Mouse (Mus musculus): ENCODE results near the gene Med23. TPM values are rescaled to one million over a fixed set of nuclear protein-coding genes. Genes with fewer than 3 reads are reported as not detected.

The Med23 gene
- total RNA-seq, 2 experiments from 2014 or later = 14.0 to 15.6 TPM

DNA sequence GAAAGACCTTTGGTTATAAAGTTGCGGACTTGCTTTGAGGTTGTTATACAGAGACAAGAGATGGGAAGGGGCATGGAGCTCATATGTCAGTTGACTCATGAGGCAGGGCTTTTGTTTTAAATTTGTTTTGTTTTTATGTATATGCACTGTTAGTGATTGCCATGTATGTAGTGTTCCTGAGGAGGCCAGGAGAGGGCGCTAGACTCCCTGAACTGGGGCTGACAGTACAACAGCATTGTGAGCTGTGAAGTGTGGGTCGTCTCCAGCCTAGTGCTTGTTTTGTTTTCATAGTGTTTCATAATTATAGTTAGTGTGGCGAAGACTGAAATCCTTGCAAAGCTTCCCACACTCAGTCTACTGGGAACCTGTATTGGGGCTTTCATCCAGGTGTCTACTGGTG is 3.8 kb downstream of the Med23 start:
- DNase-seq = no peak

DNA sequence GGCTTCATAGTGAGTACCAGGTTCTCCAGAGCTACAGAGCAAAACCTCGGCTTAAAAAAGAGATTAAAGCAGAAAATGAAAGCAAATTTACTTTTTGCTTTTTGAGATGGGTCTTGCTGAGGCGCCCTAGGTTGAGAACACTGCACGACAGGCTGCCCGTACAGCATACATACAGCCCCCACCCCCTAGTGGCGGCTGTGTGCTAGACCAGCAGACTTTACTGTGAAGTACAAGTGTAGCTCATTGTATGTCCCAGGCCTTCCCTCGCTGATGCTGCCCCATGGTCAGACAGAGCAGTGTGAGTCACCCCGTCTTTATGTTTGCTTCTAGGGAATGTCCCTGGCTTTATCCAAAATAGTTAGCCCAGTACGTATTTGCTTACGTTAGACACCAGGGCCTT is 16.2 kb downstream of the Med23 start:
- DNase-seq = no peak

- no peak for DNase-seq
Observed at GRCm38 (mm10) chr10:24888343-24888742, 18.6 kb downstream of the Med23 start.

DNA sequence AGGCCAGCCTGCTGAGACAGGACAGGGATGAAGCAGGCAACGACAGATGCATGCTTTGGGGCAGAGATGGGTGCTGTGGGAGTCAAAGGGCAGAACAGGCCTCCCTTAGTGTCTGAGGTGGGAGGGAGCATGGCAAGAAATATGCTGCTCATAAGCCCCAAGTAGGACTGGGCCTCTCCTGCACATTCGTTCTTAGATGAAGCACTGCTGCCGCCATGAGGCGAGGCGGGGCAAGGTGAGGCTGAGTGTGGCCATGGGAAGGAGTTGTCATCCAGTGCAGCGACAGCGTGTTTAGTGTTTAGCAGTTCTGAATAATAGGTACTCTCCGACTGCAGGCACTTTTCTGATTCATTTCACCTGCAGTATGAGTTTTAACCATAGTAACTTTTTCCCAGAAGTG is 26.1 kb downstream of the Med23 start:
- DNase-seq = peak in 1 of 2 experiments; percentile 55

GRCm38 (mm10) chr10:24905627-24906026 is 35.8 kb downstream of the Med23 start:
- no peak for DNase-seq

DNA sequence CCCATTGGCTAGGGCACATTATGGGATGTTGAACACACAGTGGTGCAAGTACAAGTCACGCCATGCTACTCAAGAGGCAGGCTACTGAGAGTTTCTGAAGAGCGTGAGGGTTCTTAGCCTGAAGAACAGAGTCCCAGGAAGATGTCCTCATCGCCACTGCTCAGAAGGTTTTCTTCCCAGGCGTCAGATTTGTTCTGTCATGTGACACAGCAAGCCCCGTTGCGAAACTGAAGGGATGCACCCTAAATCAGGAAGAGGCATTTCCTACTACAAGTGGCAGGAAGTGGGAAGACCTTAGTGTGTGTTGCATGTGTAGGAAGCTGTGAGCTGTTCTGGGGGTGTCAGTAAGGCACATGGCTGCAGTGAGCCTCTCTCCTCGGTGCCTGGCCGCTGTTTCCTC is 41.4 kb downstream of the Med23 start:
- DNase-seq = peak in 1 of 2 experiments; percentile 45

- no peak for DNase-seq
Observed at GRCm38 (mm10) chr10:24912576-24912975, 42.8 kb downstream of the Med23 start.

- no peak for DNase-seq
Observed at GRCm38 (mm10) chr10:24915486-24915885, 45.7 kb downstream of the Med23 start.

DNA sequence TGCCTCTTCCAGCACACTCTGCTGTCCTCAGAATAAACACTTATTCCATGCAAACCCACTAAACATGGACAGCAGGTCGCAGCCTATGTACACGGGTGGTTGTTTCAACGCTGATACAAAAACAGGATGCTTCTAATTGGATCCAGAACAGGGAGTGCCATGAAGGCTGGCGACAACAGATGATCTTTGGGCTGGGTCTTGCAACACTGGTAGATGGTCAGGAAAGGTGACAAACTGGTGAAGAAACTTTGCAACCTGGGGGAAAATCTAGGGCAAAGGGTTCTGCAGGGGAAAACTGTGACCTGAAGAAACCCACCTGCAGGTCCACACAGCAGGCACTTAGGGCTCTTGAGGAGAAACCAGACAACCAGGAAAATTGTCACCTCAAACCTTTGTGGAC is 53.2 kb downstream of the Med23 start:
- no peak for DNase-seq

- DNase-seq = no peak
Observed at GRCm38 (mm10) chr10:24924296-24924695, 54.5 kb downstream of the Med23 start.

DNA sequence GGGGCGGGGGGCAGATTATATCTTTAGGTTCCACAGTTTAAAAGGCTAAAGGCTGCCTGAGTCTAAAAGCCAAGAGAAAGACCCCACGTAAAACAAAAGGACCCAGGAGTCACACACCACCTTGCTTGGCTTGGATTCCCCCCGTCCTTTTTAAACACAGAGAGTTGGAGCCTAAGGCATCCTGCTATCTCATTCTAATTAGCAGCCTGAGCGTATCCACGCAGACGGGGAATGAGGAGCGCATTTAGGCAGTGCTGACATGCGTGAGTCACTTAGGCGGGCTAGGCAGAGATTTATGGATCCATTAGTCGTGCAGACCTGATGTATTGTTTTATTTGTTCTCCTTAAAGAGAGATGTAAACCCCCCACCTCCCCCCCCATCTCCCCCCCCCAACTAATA is 56.6 kb downstream of the Med23 start:
- DNase-seq = no peak

GRCm38 (mm10) chr10:24926962-24927720 is 57.4 kb downstream of the Med23 start, which contains the start of gene Arg1:
TSS of gene Arg1 (minus strand) at chr10:24927484.
- DNase-seq = no peak

DNA sequence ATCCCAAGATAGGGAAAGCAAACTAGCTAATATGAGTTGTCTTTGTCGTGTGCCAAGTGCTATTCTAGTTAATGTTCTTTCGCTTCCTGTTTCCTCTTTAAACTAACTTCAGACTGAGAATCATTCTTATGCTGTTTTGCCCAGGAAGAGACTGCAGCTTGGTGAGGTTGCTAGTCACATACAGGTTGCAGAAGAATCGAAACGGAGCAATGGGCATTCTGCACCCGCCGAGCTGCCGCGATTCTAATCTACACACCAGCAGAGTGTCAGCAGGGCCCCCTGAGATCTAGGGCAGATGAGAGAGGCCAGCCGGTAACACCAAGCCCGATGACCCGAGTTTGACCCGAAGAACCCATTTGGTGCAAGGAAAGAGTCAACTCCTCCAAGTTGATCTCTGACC is 58.3 kb downstream of the Med23 start:
- DNase-seq = peak in 1 of 2 experiments; percentile 17

- peak in 1 of 2 experiments; percentile 11 for DNase-seq
Observed at GRCm38 (mm10) chr10:24930143-24930542, 60.4 kb downstream of the Med23 start.

- no peak for DNase-seq
Observed at GRCm38 (mm10) chr10:24947871-24948270, 78.1 kb downstream of the Med23 start.

- DNase-seq = no peak
Observed at GRCm38 (mm10) chr10:24948278-24948677, 78.5 kb downstream of the Med23 start.

DNA sequence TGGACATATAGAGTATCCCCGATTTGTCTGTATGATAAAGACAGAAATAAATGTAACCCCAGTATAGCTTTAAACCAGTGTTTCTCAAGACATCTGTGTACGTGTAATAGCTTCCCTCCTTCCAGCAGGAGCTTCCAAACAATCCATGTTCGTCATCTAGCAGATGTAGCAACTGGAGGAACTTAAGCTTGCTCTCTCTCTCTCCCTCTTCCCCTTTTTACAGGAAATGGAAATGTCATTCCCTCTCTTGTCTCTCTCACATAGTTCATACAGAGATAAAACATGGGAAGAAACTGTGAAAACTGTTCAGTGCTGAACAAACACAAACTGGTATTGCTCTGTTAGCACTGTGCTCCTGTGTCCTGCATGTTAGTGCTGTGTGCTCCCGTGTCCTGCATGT is 80.4 kb downstream of the Med23 start:
- DNase-seq = no peak

GRCm38 (mm10) chr10:24951575-24951974 is 81.8 kb downstream of the Med23 start:
- DNase-seq = no peak

DNA sequence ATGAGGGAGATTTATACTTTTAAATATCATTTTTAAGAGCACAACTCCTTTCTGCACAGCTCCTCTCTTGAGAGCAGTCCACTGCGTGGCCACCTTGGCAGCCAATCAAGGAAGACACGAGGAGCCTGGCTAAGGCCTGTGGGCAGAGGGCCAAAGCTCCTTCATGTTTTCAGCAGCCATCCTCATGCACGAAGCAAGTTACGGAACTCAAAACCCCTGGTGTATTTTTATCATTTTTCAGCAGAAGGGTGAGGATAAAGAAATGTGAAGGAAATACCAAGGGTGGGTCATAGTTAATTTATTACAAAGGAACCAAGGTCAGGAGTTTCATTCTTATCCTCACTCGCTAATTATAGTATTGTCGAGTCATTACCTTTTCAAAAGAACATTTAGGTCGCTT is 82.8 kb downstream of the Med23 start:
- peak; percentile 27 to 40 for DNase-seq

- no peak for DNase-seq
Observed at GRCm38 (mm10) chr10:24953876-24954275, 84.1 kb downstream of the Med23 start.

DNA sequence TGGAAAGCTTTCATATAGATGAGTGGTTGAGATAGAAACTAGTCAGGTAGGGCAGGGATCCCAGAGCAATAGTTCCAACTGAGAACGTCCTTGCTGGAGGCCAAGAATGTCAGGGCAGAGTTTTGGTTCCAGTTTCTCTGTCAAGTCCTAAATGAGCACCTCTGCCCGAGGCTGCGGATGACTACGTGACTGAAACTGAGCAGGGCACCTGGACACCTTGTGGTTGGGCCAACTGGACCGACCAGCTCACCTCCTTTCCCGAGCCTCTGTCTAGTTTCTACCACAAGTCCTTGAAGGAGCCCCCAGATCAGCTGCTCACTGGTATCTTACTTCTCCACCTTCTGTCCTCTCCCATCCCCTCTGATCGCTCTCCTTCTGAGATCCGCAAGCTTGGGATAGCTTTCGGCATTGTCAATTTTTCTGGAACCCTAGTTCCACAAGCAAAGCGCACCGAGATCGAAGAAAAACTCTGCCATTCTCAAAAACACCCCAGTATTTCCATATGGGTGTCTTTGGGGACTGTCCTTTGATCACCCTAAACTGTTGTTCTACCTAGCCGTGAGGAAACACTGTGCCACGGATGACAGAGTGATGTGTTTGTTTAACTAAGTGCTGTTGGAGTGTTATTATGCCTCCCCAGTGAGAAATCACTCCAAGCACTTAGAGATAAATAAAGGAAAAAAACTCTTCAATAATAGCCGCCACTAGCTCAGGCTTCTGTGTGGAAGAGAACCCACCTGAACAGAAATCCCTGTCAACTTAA is 88.7 kb downstream of the Med23 start:
- peak in 1 of 2 experiments; percentile 12 for DNase-seq

DNA sequence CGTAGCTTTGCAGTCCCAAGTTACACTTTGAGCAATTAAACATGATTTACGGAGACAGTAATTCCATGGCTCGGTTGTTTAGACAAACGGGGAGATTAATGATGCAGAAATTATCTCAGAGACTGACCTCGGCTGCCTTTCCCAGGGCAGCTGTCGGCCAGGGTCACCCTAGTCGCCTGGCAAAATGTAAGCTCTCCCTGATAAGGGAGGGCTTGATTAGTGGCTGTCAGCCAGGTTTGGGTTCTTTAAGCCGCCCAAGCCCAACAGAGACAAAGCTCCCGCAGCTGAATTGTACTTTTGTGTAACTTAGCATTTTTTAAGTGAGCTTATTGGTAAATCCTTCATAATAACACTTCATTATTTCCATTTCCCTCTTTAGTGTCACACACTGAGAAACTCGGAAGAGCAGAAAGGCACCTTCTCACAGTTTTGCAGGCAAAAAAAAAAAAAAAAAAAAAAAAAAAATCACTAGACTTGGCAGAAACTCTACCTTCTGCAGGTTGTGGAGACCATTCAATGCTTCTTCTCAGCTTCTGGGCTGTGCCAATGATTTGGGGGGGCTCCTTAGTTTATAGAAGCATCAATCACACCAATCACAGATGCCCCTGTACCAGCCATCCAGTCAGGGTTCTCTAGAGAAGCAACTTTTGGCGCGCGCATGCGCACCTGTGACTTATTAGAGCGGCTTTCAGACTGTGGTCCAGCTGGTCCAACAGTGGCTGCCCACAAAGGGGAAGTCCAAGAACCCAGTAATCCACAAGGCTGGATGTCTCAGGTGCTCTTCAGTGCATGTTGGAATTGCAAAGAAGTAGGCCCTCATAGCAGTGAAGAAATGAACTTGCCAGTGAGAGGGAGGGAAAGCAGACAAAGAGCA is 89.5 kb downstream of the Med23 start:
- DNase-seq = peak; percentile 31 to 42
